Mouse (Mus musculus) ES-Bruce4 (cell line): ENCODE results near the gene Mefv.

Experiments
- CTCF ChIP-seq: IDR thresholded peaks from one replicate; pipeline ENCODE4 v1.8.1; 2011; ENCODE audit warnings: low read depth, low read length
- EP300 ChIP-seq: IDR thresholded peaks from 2 replicates; pipeline ENCODE4 v1.6.1; 2011; ENCODE audit warnings: low read depth, low read length; ENCODE audit not compliant: insufficient read depth
- POLR2A ChIP-seq: IDR thresholded peaks from one replicate; pipeline ENCODE4 v1.8.1; 2011; ENCODE audit warnings: low read length; ENCODE audit not compliant: insufficient read depth

GRCm38 (mm10) chr16:3743503-3744185, 25.7 kb upstream of the Mefv start, which contains the start of gene Zfp263:
- TF ChIP-seq EP300 (no peak), CTCF (no peak), POLR2A (peak; percentile 26)
